Mouse (Mus musculus) neutrophil, adult 5-6 weeks (primary cell): Measurements from ENCODE around the gene Rcsd1. TPM values are rescaled to one million over a fixed set of nuclear protein-coding genes. Genes with fewer than 3 reads are reported as not detected.

Source experiments
- ATAC-seq: fragments of 151-379, 151-347 bp; 2 replicates; pipeline ENCODE4 v1.8.0; 2017; ENCODE audit warnings: mild to moderate bottlenecking, moderate TSS enrichment; ENCODE audit not compliant: insufficient number of reproducible peaks, poor library complexity, low FRiP score, severe bottlenecking; ENCODE audit errors: extremely low read depth
- total RNA-seq: library from RNA; stranded (forward); fragments of 200-1000 nt; gene quantifications from 2 replicates; pipeline ENCODE4 v1.2.3, GENCODE M21; 2017

Gene Rcsd1
- total RNA-seq, 1 experiment from 2014 or later = 393 TPM

- no peak for ATAC-seq
These were observed 37.2 kb downstream of the Rcsd1 start for GRCm38 (mm10) chr1:165672355-165672754.

GRCm38 (mm10) chr1:165670056-165670455 is 39.5 kb downstream of the Rcsd1 start:
- ATAC-seq = no peak

GRCm38 (mm10) chr1:165668904-165669303 is 40.7 kb downstream of the Rcsd1 start:
- ATAC-seq = no peak

- ATAC-seq = no peak
These were observed 42.2 kb downstream of the Rcsd1 start for GRCm38 (mm10) chr1:165667380-165667779.

- ATAC-seq = no peak; the same call in 1 of the 2 replicates
These were observed 42.6 kb downstream of the Rcsd1 start for GRCm38 (mm10) chr1:165666944-165667343.

GRCm38 (mm10) chr1:165665758-165666157 is 43.8 kb downstream of the Rcsd1 start:
- no peak for ATAC-seq

GRCm38 (mm10) chr1:165663277-165663676 is 46.3 kb downstream of the Rcsd1 start:
- no peak for ATAC-seq

GRCm38 (mm10) chr1:165662426-165663192 is 46.9 kb downstream of the Rcsd1 start:
- ATAC-seq = no peak

- no peak for ATAC-seq
These were observed 47.8 kb downstream of the Rcsd1 start for GRCm38 (mm10) chr1:165661725-165662124.

GRCm38 (mm10) chr1:165661191-165661590 is 48.4 kb downstream of the Rcsd1 start:
- no peak for ATAC-seq

GRCm38 (mm10) chr1:165660774-165661173 is 48.8 kb downstream of the Rcsd1 start:
- peak; percentile 51 for ATAC-seq

GRCm38 (mm10) chr1:165658602-165659001 is 51.0 kb downstream of the Rcsd1 start:
- peak; percentile 29; the same call in 1 of the 2 replicates for ATAC-seq

- no peak for ATAC-seq
These were observed 54.1 kb downstream of the Rcsd1 start for GRCm38 (mm10) chr1:165655482-165655881.

GRCm38 (mm10) chr1:165655022-165655421 is 54.5 kb downstream of the Rcsd1 start:
- peak; percentile 51; the same call in 1 of the 2 replicates for ATAC-seq

- no peak for ATAC-seq
These were observed 56.3 kb downstream of the Rcsd1 start for GRCm38 (mm10) chr1:165653126-165653885.

- no peak for ATAC-seq
These were observed 57.0 kb downstream of the Rcsd1 start for GRCm38 (mm10) chr1:165652507-165652906.

GRCm38 (mm10) chr1:165651158-165651557 is 58.4 kb downstream of the Rcsd1 start:
- ATAC-seq = no peak

- ATAC-seq = no peak
These were observed 64.5 kb downstream of the Rcsd1 start for GRCm38 (mm10) chr1:165645102-165645501.

- no peak for ATAC-seq
These were observed 65.8 kb downstream of the Rcsd1 start for GRCm38 (mm10) chr1:165643735-165644134.

- no peak for ATAC-seq
These were observed 66.7 kb downstream of the Rcsd1 start for GRCm38 (mm10) chr1:165642780-165643311.
